Mouse (Mus musculus): ENCODE data around the gene Atg9a. TPM values are rescaled to one million over a fixed set of nuclear protein-coding genes. Genes with fewer than 3 reads are reported as not detected.
A peak's percentile ranks its signal among the peaks of the same experiment; 100 is the strongest.

The Atg9a gene
- polyA plus RNA-seq, 2 experiments, result 16.4 to 17.4 TPM

DNA sequence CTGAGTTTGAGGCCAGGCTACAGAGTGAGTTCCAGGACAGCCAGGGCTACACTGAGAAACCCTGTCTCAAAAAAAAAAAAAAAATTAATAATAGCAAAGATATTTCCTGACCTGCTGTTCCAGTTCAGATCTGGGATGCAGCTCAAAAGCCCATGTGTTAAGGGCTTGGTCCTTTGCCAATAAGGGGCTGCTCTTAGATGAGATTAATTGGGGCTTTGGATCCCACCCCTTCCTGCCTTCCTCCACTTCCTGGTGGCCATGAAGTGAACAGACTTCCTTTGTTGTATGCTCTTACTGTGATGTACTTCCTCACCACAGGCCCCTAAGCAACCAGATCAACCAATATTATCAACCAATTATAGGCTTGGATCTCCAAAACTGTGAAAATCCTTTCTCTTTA lies 4.9 kb downstream of the Atg9a start:
- Histone ChIP-seq H3K36me3 (replicated peaks; ENCODE audit: control insufficient read depth, insufficient read depth, low read depth) (peaks cover 66% of the 10 kb centered on the region), H3K9ac (replicated peaks) (no peak overlapping the region)
- DNase-seq (ENCODE audit: low read depth in 3 of 3, low spot score in 3 of 3), result no peak

DNA sequence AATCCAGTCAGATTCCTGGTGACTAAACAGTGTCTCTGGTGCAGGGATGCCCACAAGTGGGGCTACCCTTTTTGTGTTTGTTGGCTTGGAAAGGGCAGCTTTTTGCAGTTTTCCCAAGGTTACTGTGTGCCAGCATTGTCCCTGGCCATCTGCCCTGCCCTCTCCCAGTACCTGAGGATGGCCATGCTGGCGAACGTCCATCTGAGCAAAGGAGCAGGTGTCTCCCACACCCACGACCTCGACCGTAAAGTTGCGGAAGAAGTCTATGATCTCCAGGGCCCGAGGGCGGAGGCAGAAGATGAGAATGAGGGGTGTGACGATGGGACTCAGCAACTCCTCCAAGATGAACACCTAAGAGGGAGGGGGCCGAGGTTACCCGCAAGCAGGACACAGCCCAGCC lies 6.5 kb downstream of the Atg9a start:
- no peak for ATAC-seq (ENCODE audit: insufficient read depth)
- H3K27me3 ChIP-seq (ENCODE audit: control insufficient read depth, insufficient read depth, low read length), result no peaks in the 10 kb centered on the region
- peaks cover 74% of the 10 kb centered on the region for H3K36me3 ChIP-seq (replicated peaks; ENCODE audit: control insufficient read depth, insufficient read depth, low read depth)
- 79% methylated on average over 11 of the region's 11 CpGs for WGBS (ENCODE audit: insufficient replicate concordance)
- H3K4me1 ChIP-seq (replicated peaks; ENCODE audit: control insufficient read depth in 2 of 2, insufficient read depth in 2 of 2, low read length in 1 of 2), result peaks cover 11 to 12% of the 10 kb centered on the region in 2 experiments
- H3K9ac ChIP-seq (replicated peaks), result no peak overlapping the region
- TF ChIP-seq EP300 (IDR thresholded peaks at IDR 0.05; ENCODE audit: low read depth), result no peak
- no peak for TF ChIP-seq CTCF (IDR thresholded peaks at IDR 0.05; ENCODE audit: low read depth)
- no peak overlapping the region for H3K4me2 ChIP-seq (ENCODE audit: low read depth)
- no peak overlapping the region for H3K27ac ChIP-seq
- H3K9me3 ChIP-seq (ENCODE audit: control insufficient read depth, low read length), result no peaks in the 10 kb centered on the region
- no peak overlapping the region for H3K4me3 ChIP-seq (ENCODE audit: insufficient read depth in 1 of 2, low read depth in 2 of 2, low read length in 2 of 2)
- DNase-seq (ENCODE audit: low read depth in 3 of 3, low spot score in 3 of 3), result no peak

More for the DNA sequence above, 4.9 kb downstream of the Atg9a start:
- Histone ChIP-seq H3K4me1 (replicated peaks; ENCODE audit: control insufficient read depth in 2 of 2, insufficient read depth in 2 of 2, low read length in 1 of 2) (peaks cover 13 to 15% of the 10 kb centered on the region in 2 experiments), H3K4me3 (ENCODE audit: insufficient read depth in 1 of 2, low read depth in 2 of 2, low read length in 2 of 2) (no peak overlapping the region), H3K27ac (no peak overlapping the region), H3K4me2 (ENCODE audit: low read depth) (no peak overlapping the region), H3K9me3 (ENCODE audit: control insufficient read depth, low read length) (no peaks in the 10 kb centered on the region), H3K27me3 (ENCODE audit: control insufficient read depth, insufficient read depth, low read length) (no peaks in the 10 kb centered on the region)
- no peak for TF ChIP-seq EP300 (IDR thresholded peaks at IDR 0.05; ENCODE audit: low read depth)
- no peak for TF ChIP-seq CTCF (IDR thresholded peaks at IDR 0.05; ENCODE audit: low read depth)
- ATAC-seq (ENCODE audit: insufficient read depth), result no peak

DNA sequence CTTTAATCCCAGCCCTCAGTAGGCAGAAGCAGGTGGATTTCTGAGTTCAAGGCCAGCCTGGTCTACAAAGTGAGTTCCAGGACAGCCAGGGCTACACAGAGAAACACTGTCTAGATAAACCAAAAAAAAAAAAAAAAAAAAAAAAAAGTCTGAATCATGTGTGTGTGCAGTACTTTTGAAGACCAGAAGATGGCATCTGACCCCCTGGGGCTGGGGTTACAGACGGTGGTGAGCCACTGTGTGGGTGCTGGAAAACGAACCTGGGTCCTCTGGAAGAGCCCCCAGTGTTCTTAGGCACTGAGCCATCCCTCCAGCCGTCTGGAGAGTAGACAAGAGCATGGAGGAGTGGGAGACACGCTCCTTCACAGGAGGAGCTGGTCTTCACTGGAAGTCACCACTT lies 9.8 kb downstream of the Atg9a start:
- H3K36me3 ChIP-seq (replicated peaks; ENCODE audit: control insufficient read depth, insufficient read depth, low read depth), result peaks cover 70% of the 10 kb centered on the region
- H3K9ac ChIP-seq (replicated peaks), result no peak overlapping the region
- ATAC-seq (ENCODE audit: insufficient read depth) (no peak), DNase-seq (ENCODE audit: low read depth in 3 of 3, low spot score in 3 of 3) (no peak)
- H3K4me2 ChIP-seq (ENCODE audit: low read depth), result no peak overlapping the region
- H3K4me3 ChIP-seq (ENCODE audit: insufficient read depth in 1 of 2, low read depth in 2 of 2, low read length in 2 of 2), result no peak overlapping the region
- TF ChIP-seq CTCF (IDR thresholded peaks at IDR 0.05; ENCODE audit: low read depth) (peak; percentile 52), EP300 (IDR thresholded peaks at IDR 0.05; ENCODE audit: low read depth) (no peak)
- WGBS (ENCODE audit: insufficient replicate concordance), result 68% methylated on average over 4 of the region's 4 CpGs
- H3K27me3 ChIP-seq (ENCODE audit: control insufficient read depth, insufficient read depth, low read length), result no peaks in the 10 kb centered on the region
- H3K27ac ChIP-seq, result no peak overlapping the region
- peaks cover 16 to 18% of the 10 kb centered on the region in 2 experiments for H3K4me1 ChIP-seq (replicated peaks; ENCODE audit: control insufficient read depth in 2 of 2, insufficient read depth in 2 of 2, low read length in 1 of 2)
- H3K9me3 ChIP-seq (ENCODE audit: control insufficient read depth, low read length), result no peaks in the 10 kb centered on the region

DNA sequence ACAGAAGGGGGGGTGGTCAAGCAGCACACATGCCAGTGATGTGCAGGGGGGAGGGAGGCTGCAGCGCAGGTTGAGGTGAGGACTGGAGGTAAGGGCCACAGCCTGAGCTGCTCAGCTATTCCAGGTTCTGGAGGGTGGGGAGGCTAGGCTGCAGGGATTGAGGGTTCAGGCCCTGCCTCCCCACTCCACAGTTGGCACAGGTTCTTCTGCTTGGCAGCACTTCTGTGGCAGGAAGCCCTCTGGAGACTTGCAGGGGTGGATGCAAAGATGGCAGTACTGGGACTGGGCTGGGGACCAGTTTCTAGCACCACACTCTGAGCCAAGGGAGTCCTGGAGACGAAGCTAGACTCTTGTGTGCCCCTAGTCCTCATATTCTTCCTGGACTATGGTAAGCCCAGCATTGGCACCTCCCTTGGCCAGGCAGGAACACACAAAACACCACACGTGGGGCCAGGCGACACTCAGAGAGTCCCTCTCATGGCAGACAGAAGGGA lies 10.6 kb downstream of the Atg9a start:
- H3K36me3 ChIP-seq (replicated peaks; ENCODE audit: control insufficient read depth, insufficient read depth, low read depth), result peaks cover 70% of the 10 kb centered on the region
- H3K27ac ChIP-seq, result no peak overlapping the region; the same call in 1 of the 2 replicates
- H3K4me2 ChIP-seq (ENCODE audit: low read depth), result no peak overlapping the region

DNA sequence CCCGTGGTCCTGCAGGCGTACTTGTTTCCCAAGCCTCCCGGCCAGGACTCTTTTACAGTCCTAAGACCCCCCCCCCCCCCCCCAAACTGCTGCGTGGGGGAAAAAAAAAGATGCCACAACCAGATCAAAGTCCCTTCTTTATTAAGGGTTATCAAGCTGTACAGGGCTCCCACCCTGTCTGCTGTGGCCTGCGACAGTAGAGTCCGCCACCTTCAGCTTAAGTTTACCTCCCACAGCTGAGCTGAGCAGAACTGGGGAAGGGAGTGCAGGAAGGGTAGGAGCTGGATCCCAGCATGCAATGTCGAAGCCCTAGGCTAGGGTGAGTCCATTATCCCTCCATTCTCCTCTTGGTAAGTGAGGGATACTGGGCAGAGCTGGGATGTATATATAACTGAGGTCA lies 11.3 kb downstream of the Atg9a start:
- peak overlapping the region; percentile 55 for H3K9ac ChIP-seq (replicated peaks)
- H3K27ac ChIP-seq, result peak overlapping the region; percentile 80
- H3K36me3 ChIP-seq (replicated peaks; ENCODE audit: control insufficient read depth, insufficient read depth, low read depth), result peaks cover 70% of the 10 kb centered on the region
- no peak for DNase-seq (ENCODE audit: low read depth in 3 of 3, low spot score in 3 of 3)
- TF ChIP-seq EP300 (IDR thresholded peaks at IDR 0.05; ENCODE audit: low read depth) (no peak), CTCF (IDR thresholded peaks at IDR 0.05; ENCODE audit: low read depth) (no peak)
- H3K4me2 ChIP-seq (ENCODE audit: low read depth), result peak overlapping the region; percentile 79
- 33% methylated on average over 7 of the region's 7 CpGs for WGBS (ENCODE audit: insufficient replicate concordance)
- peak overlapping the region in 1 of 2 experiments; percentile 70; a peak in 2 of 4 replicates for H3K4me3 ChIP-seq (ENCODE audit: insufficient read depth in 1 of 2, low read depth in 2 of 2, low read length in 2 of 2)
- H3K4me1 ChIP-seq (replicated peaks; ENCODE audit: control insufficient read depth in 2 of 2, insufficient read depth in 2 of 2, low read length in 1 of 2), result peaks cover 16 to 18% of the 10 kb centered on the region in 2 experiments
- no peaks in the 10 kb centered on the region for H3K9me3 ChIP-seq (ENCODE audit: control insufficient read depth, low read length)
- ATAC-seq (ENCODE audit: insufficient read depth), result no peak
- no peaks in the 10 kb centered on the region for H3K27me3 ChIP-seq (ENCODE audit: control insufficient read depth, insufficient read depth, low read length)

More for the DNA sequence above, 10.6 kb downstream of the Atg9a start:
- 85% methylated on average over 4 of the region's 4 CpGs for WGBS (ENCODE audit: insufficient replicate concordance)
- Histone ChIP-seq H3K9ac (replicated peaks) (no peak overlapping the region; the same call in 1 of the 2 replicates), H3K4me1 (replicated peaks; ENCODE audit: control insufficient read depth in 2 of 2, insufficient read depth in 2 of 2, low read length in 1 of 2) (peaks cover 16 to 18% of the 10 kb centered on the region in 2 experiments), H3K9me3 (ENCODE audit: control insufficient read depth, low read length) (no peaks in the 10 kb centered on the region), H3K27me3 (ENCODE audit: control insufficient read depth, insufficient read depth, low read length) (no peaks in the 10 kb centered on the region), H3K4me3 (ENCODE audit: insufficient read depth in 1 of 2, low read depth in 2 of 2, low read length in 2 of 2) (no peak overlapping the region)
- ATAC-seq (ENCODE audit: insufficient read depth) (no peak), DNase-seq (ENCODE audit: low read depth in 3 of 3, low spot score in 3 of 3) (no peak)
- TF ChIP-seq CTCF (IDR thresholded peaks at IDR 0.05; ENCODE audit: low read depth), result no peak
- TF ChIP-seq EP300 (IDR thresholded peaks at IDR 0.05; ENCODE audit: low read depth), result no peak

Measured in liver, embryonic 14.5 days (tissue).